Mouse (Mus musculus) olfactory bulb, adult 2 months (tissue): Measurements from ENCODE around the gene Adgrl3. TPM values are rescaled to one million over a fixed set of nuclear protein-coding genes. Genes with fewer than 3 reads are reported as not detected.
"Not testable (repeated sequence)": the region's sequence is repeated elsewhere in the genome, so short reads cannot be mapped to it uniquely, and the experiment has no call there.

Experiments
- H3K27ac ChIP-seq: fragments of 200-500 bp; 2 replicates; pipeline ENCODE4 v1.5.1; 2012; ENCODE audit warnings: low read depth, low read length; ENCODE audit not compliant: insufficient read depth
- H3K4me1 ChIP-seq: fragments of 200-500 bp; 2 replicates; pipeline ENCODE4 v1.6.1; 2012; ENCODE audit warnings: low read length; ENCODE audit not compliant: control insufficient read depth, insufficient read depth
- H3K4me3 ChIP-seq: fragments of 200-500 bp; 2 replicates; pipeline ENCODE4 v1.5.1; 2012; ENCODE audit warnings: mild to moderate bottlenecking, low read depth, low read length, moderate library complexity; ENCODE audit not compliant: insufficient read depth
- CTCF ChIP-seq: fragments of 200-500 bp; IDR thresholded peaks from 2 replicates; pipeline ENCODE4 v1.5.1; 2012; ENCODE audit warnings: low read depth, mild to moderate bottlenecking, low read length, moderate library complexity; ENCODE audit not compliant: insufficient read depth
- POLR2A ChIP-seq: fragments of 200-500 bp; IDR thresholded peaks from 2 replicates; pipeline ENCODE4 v1.6.1; 2012; ENCODE audit warnings: mild to moderate bottlenecking, low read depth, low read length, moderate library complexity; ENCODE audit not compliant: insufficient read depth
- WGBS: fragments of 180-500 bp; shearing (Covaris S2); methylation state at CpG from one replicate; pipeline ENCODE4 v1.1.7; 2018; 5-methylcytosine and 5-hydroxymethylcytosine counted together
- polyA plus RNA-seq: library from polyadenylated mRNA; stranded (reverse); fragments of >200 nt; gene quantifications from 2 replicates; pipeline ENCODE4 v1.2.4, GENCODE M21; 2012; ENCODE audit warnings: low replicate concordance; ENCODE audit not compliant: missing spikeins, insufficient read depth, insufficient read length

The Adgrl3 gene
- polyA plus RNA-seq, 1 experiment = not detected

DNA sequence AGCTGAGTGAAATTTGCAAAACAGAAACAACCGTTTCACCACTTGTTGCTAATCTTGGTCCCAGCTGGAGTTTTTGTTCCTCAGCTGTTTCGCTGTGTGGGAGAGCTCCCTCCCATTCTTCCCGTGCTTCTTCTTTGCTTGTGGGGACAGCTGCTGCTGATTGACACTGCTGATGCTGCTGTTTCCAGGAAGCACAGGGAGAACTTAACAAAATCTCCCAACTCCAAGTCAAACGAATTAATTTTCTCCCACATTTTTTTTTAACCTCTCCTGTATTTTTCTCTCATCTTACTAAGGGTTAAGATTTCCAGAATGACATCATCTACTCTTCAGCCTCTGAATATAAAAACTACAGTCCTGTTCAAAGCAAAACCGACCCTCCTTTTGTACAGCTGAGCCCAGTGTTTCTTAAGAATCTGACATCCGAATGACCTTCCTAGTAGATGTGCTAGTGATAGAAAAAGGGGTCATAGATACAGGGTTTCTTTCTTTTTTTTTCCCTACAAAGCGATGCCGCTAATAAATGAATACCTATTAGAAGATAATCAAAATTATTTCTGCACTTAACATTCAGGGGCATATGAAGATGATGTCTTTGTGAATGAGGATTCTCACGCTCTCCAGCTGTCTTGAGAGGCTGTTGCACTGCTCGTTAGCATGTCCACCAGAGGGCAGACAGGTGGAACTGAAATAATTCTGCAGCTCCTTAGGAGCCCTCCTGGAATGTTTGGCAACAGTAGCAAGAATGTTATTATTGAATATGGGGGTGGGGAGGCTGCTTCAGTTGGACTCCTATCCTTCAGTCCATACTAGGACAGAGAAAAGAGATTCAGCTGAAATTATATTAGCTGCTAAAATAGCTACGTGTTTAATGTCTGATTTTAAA, 499.8 kb downstream of the Adgrl3 start:
- 23% methylated on average over 11 of the region's 11 CpGs for WGBS
- no peak overlapping the region for H3K27ac ChIP-seq
- 0 out of 2 replicates have a peak, but pooled peaks cover 2% of the 10 kb centered on the region for H3K4me1 ChIP-seq
- H3K4me3 ChIP-seq = no peak overlapping the region
- TF ChIP-seq CTCF (no peak), POLR2A (no peak)

DNA sequence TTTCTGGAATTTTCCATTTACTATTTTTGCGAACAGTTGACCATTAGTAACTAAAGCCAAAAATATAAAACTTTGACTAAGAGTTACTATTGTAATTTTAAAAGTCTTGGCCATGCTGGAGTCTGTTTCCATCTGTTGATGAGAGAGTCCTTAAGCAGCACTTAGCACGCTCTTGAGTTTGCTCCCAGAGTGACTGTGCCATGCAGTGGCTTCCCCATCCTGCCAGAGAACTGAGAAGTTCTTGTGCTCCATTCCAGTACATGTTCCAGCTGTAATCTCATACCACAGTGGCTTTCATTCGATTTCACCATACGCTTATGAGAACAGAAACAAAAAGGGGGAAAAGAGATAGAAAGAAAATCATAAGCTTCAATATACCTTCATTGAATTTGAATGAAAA, 502.8 kb downstream of the Adgrl3 start:
- H3K27ac ChIP-seq = no peak overlapping the region
- WGBS = 94% methylated on average over 4 of the region's 4 CpGs
- H3K4me3 ChIP-seq = no peak overlapping the region
- no peak for TF ChIP-seq CTCF
- no peak for TF ChIP-seq POLR2A
- H3K4me1 ChIP-seq = 0 out of 2 replicates have a peak, but pooled peaks cover 2% of the 10 kb centered on the region

DNA sequence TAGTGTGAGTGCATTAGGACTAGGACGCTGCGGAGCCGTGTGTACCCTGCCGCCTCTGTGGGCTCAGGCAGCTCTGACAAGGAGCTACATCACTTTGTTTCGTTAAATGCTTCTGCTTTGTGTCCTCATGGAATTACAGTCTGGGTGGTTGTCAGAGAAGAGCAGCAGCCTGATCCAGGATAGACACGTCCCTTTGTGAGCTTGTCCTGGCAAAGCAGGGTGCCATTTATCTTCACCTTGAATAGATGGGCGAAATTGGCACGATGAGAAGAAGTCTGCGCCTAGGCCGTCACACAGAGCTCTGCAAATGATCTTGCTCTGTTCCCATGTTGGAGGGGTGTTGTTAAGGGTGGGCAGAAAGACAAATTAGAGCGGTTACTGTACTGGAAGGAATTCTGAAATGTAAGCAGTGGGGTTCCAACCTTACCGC, 504.6 kb downstream of the Adgrl3 start:
- H3K27ac ChIP-seq = no peak overlapping the region
- no peak overlapping the region for H3K4me3 ChIP-seq
- H3K4me1 ChIP-seq = no peaks in the 10 kb centered on the region
- no peak for TF ChIP-seq POLR2A
- no peak for TF ChIP-seq CTCF
- 77% methylated on average over 12 of the region's 12 CpGs for WGBS

DNA sequence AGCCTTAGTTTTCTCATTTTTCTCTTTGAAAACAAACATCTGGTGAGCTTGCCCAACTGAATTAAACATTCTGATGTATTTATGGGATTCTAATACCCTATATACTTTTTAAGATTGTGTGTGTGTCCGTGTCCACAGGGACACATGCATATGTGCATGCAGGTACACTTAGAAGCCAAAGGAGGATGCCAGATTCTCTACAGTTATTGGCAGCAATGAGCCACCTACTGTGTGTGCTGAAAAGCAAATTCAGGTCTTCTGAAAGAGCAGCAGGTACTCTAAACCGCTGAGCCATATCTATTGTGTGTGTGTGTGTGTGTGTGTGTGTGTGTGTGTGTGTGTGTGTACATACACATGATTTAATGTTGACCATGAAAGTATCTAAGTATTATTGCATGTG, 505.4 kb downstream of the Adgrl3 start:
- TF ChIP-seq CTCF (no peak), POLR2A (no peak)
- H3K27ac ChIP-seq = no peak overlapping the region
- WGBS = 97% methylated on average over 2 of the region's 2 CpGs
- H3K4me3 ChIP-seq = no peak overlapping the region
- no peaks in the 10 kb centered on the region for H3K4me1 ChIP-seq

GRCm38 (mm10) chr5:81531639-81532038, 511.7 kb downstream of the Adgrl3 start:
- no peaks in the 10 kb centered on the region for H3K4me1 ChIP-seq
- H3K27ac ChIP-seq = no peak overlapping the region
- no peak overlapping the region for H3K4me3 ChIP-seq
- TF ChIP-seq POLR2A (no peak), CTCF (no peak)
- WGBS = 73% methylated on average over 4 of the region's 4 CpGs

DNA sequence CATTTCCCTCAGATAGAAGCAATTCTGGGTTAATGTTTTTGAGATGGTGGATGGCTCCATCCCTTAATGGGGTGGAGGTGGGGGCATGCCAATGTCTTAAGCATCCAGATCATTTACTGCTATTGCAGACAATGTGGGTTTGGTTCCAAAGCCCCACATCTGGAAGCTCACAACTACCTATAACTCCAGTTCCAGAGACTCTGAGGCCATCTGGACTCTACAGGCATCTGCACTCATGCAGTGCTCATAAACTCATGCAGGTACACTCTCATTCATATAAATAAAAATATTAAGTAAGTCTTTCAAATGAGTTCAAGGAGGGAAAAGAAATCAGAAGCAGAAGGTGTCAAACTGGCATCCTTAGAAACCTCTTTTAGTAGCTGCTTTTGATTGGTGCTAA, 530.3 kb downstream of the Adgrl3 start:
- Histone ChIP-seq H3K4me3 (no peak overlapping the region), H3K27ac (no peak overlapping the region), H3K4me1 (no peaks in the 10 kb centered on the region)
- no peak for TF ChIP-seq POLR2A
- TF ChIP-seq CTCF = no peak

DNA sequence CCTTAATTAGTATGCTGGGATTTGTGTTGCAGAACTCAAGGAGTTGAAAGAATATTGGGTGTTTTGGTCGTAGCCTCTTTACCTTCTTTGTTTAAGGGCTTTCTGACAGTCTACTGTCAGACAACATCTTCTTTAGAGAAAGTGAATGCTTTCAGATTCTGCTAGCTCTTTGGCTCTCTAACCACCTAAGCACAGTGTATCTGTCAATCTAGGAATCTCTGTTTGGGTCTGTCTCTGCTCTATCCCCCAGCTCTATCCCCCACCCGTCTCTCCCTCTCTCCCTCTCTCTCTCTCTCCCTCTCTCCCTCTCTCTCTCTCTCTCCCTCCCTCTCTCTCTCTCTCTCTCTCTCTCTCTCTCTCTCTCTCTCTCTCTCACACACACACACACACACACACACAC, 535.2 kb downstream of the Adgrl3 start:
- not testable (repeated sequence) for H3K4me3 ChIP-seq, H3K4me1 ChIP-seq, H3K27ac ChIP-seq
- WGBS = 57% methylated on average over 2 of the region's 2 CpGs

- H3K4me3 ChIP-seq = no peak overlapping the region
- WGBS = 81% methylated on average over 8 of the region's 8 CpGs
- TF ChIP-seq CTCF (no peak), POLR2A (no peak)
- no peak overlapping the region for H3K27ac ChIP-seq
- no peaks in the 10 kb centered on the region for H3K4me1 ChIP-seq
Measured at GRCm38 (mm10) chr5:81556008-81556407, 536.1 kb downstream of the Adgrl3 start.

DNA sequence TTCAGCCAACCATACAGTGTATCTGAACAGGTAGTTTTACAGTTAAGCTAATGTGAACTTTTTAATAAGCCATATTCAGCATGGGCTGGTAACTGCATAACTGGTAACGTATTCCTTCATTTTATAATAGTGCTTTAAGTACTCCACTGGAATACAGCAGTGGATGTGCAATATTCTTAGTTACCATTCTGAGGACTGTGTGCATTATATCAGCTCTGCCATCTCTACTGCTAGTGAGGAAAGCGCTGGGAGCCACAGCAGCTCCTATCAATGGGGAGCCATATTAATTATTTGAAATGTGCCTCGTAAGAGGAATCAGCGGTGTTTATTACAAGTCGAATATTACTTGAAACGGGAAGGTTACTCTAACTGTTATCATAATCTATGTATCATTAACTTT, 539.0 kb downstream of the Adgrl3 start:
- TF ChIP-seq POLR2A (no peak), CTCF (no peak)
- whole genome bisulfite sequencing = 97% methylated on average over 6 of the region's 6 CpGs
- no peak overlapping the region for H3K4me3 ChIP-seq
- H3K4me1 ChIP-seq = no peaks in the 10 kb centered on the region
- H3K27ac ChIP-seq = no peak overlapping the region
